8 mouse cellular contexts compared by ENCODE assay signal in genomic region chr13:10653376-10654085, GRCm38 (mm10).
A peak's percentile ranks its signal among the peaks of the same experiment; 100 is the strongest.
DNase-seq lines count a peak whose midpoint lies in the region; ATAC-seq and TF ChIP-seq lines count a peak whose summit lies in the region.
"Had no signal": no experiment of that assay in that cellular context is flagged by ENCODE, and none has a peak within 500 bp of the region (broad histone marks: within the 10 kb centered on the region; RNA-seq: fewer than 3 reads in every experiment).

No protein-coding gene starts in this region.

- H3K4me1 ChIP-seq in lung, embryonic 14.5 days (ENCODE audit: insufficient read depth), result no peaks in the 10 kb centered on the region
- peaks cover 2% of the 10 kb centered on the region; the same call in 1 of the 2 replicates for H3K4me1 ChIP-seq in cortical plate, adult 2 months (ENCODE audit: control insufficient read depth, insufficient read depth, low read length)
- H3K4me1 ChIP-seq in midbrain, embryonic 12.5 days, result no peaks in the 10 kb centered on the region
- H3K4me1 ChIP-seq: heart, embryonic 13.5 days had no signal

- TF ChIP-seq POLR2A in cortical plate, adult 2 months (IDR thresholded peaks at IDR 0.05; ENCODE audit: extremely low read depth, insufficient read depth, low read length), result no peak

- H3K27me3 ChIP-seq in lung, embryonic 14.5 days (ENCODE audit: insufficient read depth, low read length), result no peaks in the 10 kb centered on the region
- no peaks in the 10 kb centered on the region for H3K27me3 ChIP-seq in midbrain, embryonic 12.5 days
- H3K27me3 ChIP-seq: heart, embryonic 13.5 days had no signal

- H3K4me2 ChIP-seq in lung, embryonic 14.5 days, result no peak overlapping the region
- no peak overlapping the region for H3K4me2 ChIP-seq in midbrain, embryonic 12.5 days (replicated peaks)
- H3K4me2 ChIP-seq: heart, embryonic 13.5 days had no signal

- WGBS in lung, embryonic 14.5 days, result 59% methylated on average over 9 of the region's 9 CpGs
- WGBS in midbrain, embryonic 12.5 days, result 48% methylated on average over 9 of the region's 9 CpGs

- H3K9ac ChIP-seq in lung, embryonic 14.5 days, result no peak overlapping the region
- H3K9ac ChIP-seq in midbrain, embryonic 12.5 days (replicated peaks), result no peak overlapping the region
- H3K9ac ChIP-seq: heart, embryonic 13.5 days had no signal

- TF ChIP-seq CTCF in lung, embryonic 14.5 days (IDR thresholded peaks at IDR 0.05; ENCODE audit: low read depth), result no peak
- TF ChIP-seq CTCF in cortical plate, adult 2 months (IDR thresholded peaks at IDR 0.05; ENCODE audit: extremely low read depth, insufficient read depth, low read length), result no peak

- H3K36me3 ChIP-seq in lung, embryonic 14.5 days (ENCODE audit: insufficient read depth), result no peaks in the 10 kb centered on the region
- no peaks in the 10 kb centered on the region for H3K36me3 ChIP-seq in midbrain, embryonic 12.5 days
- H3K36me3 ChIP-seq: heart, embryonic 13.5 days had no signal

- H3K4me3 ChIP-seq in lung, embryonic 14.5 days (ENCODE audit: low read depth, low read length), result no peak overlapping the region
- no peak overlapping the region for H3K4me3 ChIP-seq in cortical plate, adult 2 months (ENCODE audit: insufficient read depth, low read length)
- no peak overlapping the region for H3K4me3 ChIP-seq in midbrain, embryonic 12.5 days
- H3K4me3 ChIP-seq: heart, embryonic 13.5 days had no signal

- peak; percentile 21; the same call in 1 of the 2 replicates for ATAC-seq in lung, embryonic 14.5 days (ENCODE audit: insufficient read depth)
- ATAC-seq in midbrain, embryonic 12.5 days (ENCODE audit: low FRiP score, low read depth), result peak; percentile 62

- intact Hi-C loops in heart, postnatal 36 days (cut with DNase I), result no loop called here

- H3K27ac ChIP-seq in lung, embryonic 14.5 days (ENCODE audit: low read depth), result no peak overlapping the region
- 0 out of 2 replicates have a peak overlapping the region, but pooled peaks have one; percentile 25 for H3K27ac ChIP-seq in cortical plate, adult 2 months (ENCODE audit: insufficient read depth, low read length)
- H3K27ac ChIP-seq in midbrain, embryonic 12.5 days (replicated peaks), result no peak overlapping the region
- H3K27ac ChIP-seq: heart, embryonic 13.5 days had no signal

- peak; percentile 20 for DNase-seq in lung, embryonic 14.5 days
- DNase-seq in lung, postnatal 25 days (ENCODE audit: low spot score), result no peak
- DNase-seq in heart, postnatal 36 days, result peak; percentile 32 to 34
- DNase-seq in thymus, postnatal 10 days (ENCODE audit: low spot score in 2 of 2), result no peak
- no peak for DNase-seq in adipocyte (ENCODE audit: low spot score)

- no peaks in the 10 kb centered on the region for H3K9me3 ChIP-seq in lung, embryonic 14.5 days (ENCODE audit: low read depth, low read length)
- no peaks in the 10 kb centered on the region for H3K9me3 ChIP-seq in midbrain, embryonic 12.5 days
- H3K9me3 ChIP-seq: heart, embryonic 13.5 days had no signal

Comparison
In these comparisons a context has a peak if more than half of its experiments do, and no peak if none do; other contexts are left out.
1. DNase-seq: peak in lung, embryonic 14.5 days (single experiment) and heart, postnatal 36 days (2 of 2); none in lung, postnatal 25 days (single experiment), thymus, postnatal 10 days (0 of 2) and adipocyte (single experiment).